Mouse (Mus musculus) cerebellum, adult 2 months (tissue): Measurements from ENCODE around the gene C9. TPM values are rescaled to one million over a fixed set of nuclear protein-coding genes. Genes with fewer than 3 reads are reported as not detected.

Experiments used
- DNase-seq, 2 experiments: peaks; one replicate each; pipeline ENCODE4 v3.0.0; 2021
- H3K27ac ChIP-seq: fragments of 200-500 bp; 2 replicates; pipeline ENCODE4 v1.5.1; 2012; ENCODE audit warnings: low read length, control low read depth, inconsistent platforms; ENCODE audit not compliant: insufficient read depth
- H3K27me3 ChIP-seq: fragments of 200-500 bp; 2 replicates; pipeline ENCODE4 v1.6.1; 2012; ENCODE audit warnings: inconsistent platforms, mild to moderate bottlenecking, low read length, moderate library complexity; ENCODE audit not compliant: control insufficient read depth, insufficient read depth
- H3K4me1 ChIP-seq: fragments of 200-500 bp; 2 replicates; pipeline ENCODE4 v1.6.1; 2011; ENCODE audit warnings: low read length; ENCODE audit not compliant: control insufficient read depth, insufficient read depth
- H3K4me3 ChIP-seq: fragments of 200-500 bp; replicated peaks from 2 replicates; pipeline ENCODE3; 2011; ENCODE audit warnings: mild to moderate bottlenecking, low read depth, low read length, control low read depth; ENCODE audit not compliant: insufficient read depth
- CTCF ChIP-seq: fragments of 200-500 bp; IDR thresholded peaks from 2 replicates; pipeline ENCODE4 v1.5.1; 2011; ENCODE audit warnings: low read depth, mild to moderate bottlenecking, control low read depth, low read length, moderate library complexity, borderline replicate concordance; ENCODE audit not compliant: insufficient read depth
- POLR2A ChIP-seq: fragments of 200-500 bp; IDR thresholded peaks from 2 replicates; pipeline ENCODE4 v1.6.1; 2011; ENCODE audit warnings: low read length, control low read depth, borderline replicate concordance; ENCODE audit not compliant: insufficient read depth
- WGBS: fragments of 180-500 bp; shearing (Covaris S2); methylation state at CpG from one replicate; pipeline ENCODE4 v1.1.7; 2018; 5-methylcytosine and 5-hydroxymethylcytosine counted together
- polyA plus RNA-seq: library from polyadenylated mRNA; depleted of rRNA; stranded (reverse); fragments of >200 nt; gene quantifications from 2 replicates; pipeline ENCODE4 v1.2.3, GENCODE M21; 2012; rRNA removed

C9 gene
- polyA plus RNA-seq, result not detected in 2 replicates

GRCm38 (mm10) chr15:6445135-6445534 is at the start of gene C9:
C9 (plus strand) TSS chr15:6445327.
- Histone ChIP-seq H3K4me3 (no peak within 1 kb of the TSS), H3K4me1 (no peaks in the 10 kb centered on the region), H3K27me3 (no peaks in the 10 kb centered on the region), H3K27ac (no peak within 1 kb of the TSS)
- TF ChIP-seq CTCF (no peak), POLR2A (no peak)
- WGBS, result 77% methylated on average over 2 of the region's 2 CpGs
- DNase-seq, result no peak

- no peak overlapping the region for H3K4me3 ChIP-seq
- DNase-seq, result no peak
- WGBS, result 87% methylated on average over 4 of the region's 4 CpGs
- H3K4me1 ChIP-seq, result no peaks in the 10 kb centered on the region
- H3K27ac ChIP-seq, result no peak overlapping the region
- no peak for TF ChIP-seq CTCF
- TF ChIP-seq POLR2A, result no peak
- H3K27me3 ChIP-seq, result no peaks in the 10 kb centered on the region
Observed at GRCm38 (mm10) chr15:6398211-6398610, 46.9 kb upstream of the C9 start.

- no peak for DNase-seq
- WGBS, result 74% methylated on average over 6 of the region's 6 CpGs
Observed at GRCm38 (mm10) chr15:6398881-6399280, 46.2 kb upstream of the C9 start.

GRCm38 (mm10) chr15:6400115-6400514 is 45.0 kb upstream of the C9 start:
- WGBS, result 86% methylated on average over 8 of the region's 8 CpGs
- TF ChIP-seq CTCF (no peak), POLR2A (no peak)
- H3K4me1 ChIP-seq, result no peaks in the 10 kb centered on the region
- no peaks in the 10 kb centered on the region for H3K27me3 ChIP-seq
- DNase-seq, result no peak
- no peak overlapping the region for H3K27ac ChIP-seq
- no peak overlapping the region for H3K4me3 ChIP-seq

More at GRCm38 (mm10) chr15:6398881-6399280, 46.2 kb upstream of the C9 start:
- H3K27ac ChIP-seq, result no peak overlapping the region
- TF ChIP-seq CTCF (no peak), POLR2A (no peak)
- H3K27me3 ChIP-seq, result no peaks in the 10 kb centered on the region
- H3K4me1 ChIP-seq, result no peaks in the 10 kb centered on the region
- H3K4me3 ChIP-seq, result no peak overlapping the region

- H3K4me1 ChIP-seq, result no peaks in the 10 kb centered on the region
- DNase-seq, result no peak
- no peak overlapping the region for H3K27ac ChIP-seq
- TF ChIP-seq POLR2A, result no peak
- no peak for TF ChIP-seq CTCF
- H3K27me3 ChIP-seq, result no peaks in the 10 kb centered on the region
- WGBS, result 84% methylated on average over 2 of the region's 2 CpGs
- no peak overlapping the region for H3K4me3 ChIP-seq
Observed at GRCm38 (mm10) chr15:6402433-6402832, 42.7 kb upstream of the C9 start.

- Histone ChIP-seq H3K4me1 (no peaks in the 10 kb centered on the region), H3K4me3 (no peak overlapping the region), H3K27ac (no peak overlapping the region), H3K27me3 (no peaks in the 10 kb centered on the region)
- TF ChIP-seq POLR2A (no peak), CTCF (no peak)
- no peak for DNase-seq
- 86% methylated on average over 5 of the region's 5 CpGs for WGBS
Observed at GRCm38 (mm10) chr15:6404172-6404571, 41.0 kb upstream of the C9 start.

- 78% methylated on average over 6 of the region's 6 CpGs for WGBS
- no peaks in the 10 kb centered on the region for H3K27me3 ChIP-seq
- H3K27ac ChIP-seq, result no peak overlapping the region
- TF ChIP-seq CTCF (no peak), POLR2A (no peak)
- no peak for DNase-seq
- no peak overlapping the region for H3K4me3 ChIP-seq
- no peaks in the 10 kb centered on the region for H3K4me1 ChIP-seq
Observed at GRCm38 (mm10) chr15:6406771-6407170, 38.4 kb upstream of the C9 start.

GRCm38 (mm10) chr15:6409031-6409430 is 36.1 kb upstream of the C9 start:
- Histone ChIP-seq H3K4me3 (no peak overlapping the region), H3K27me3 (no peaks in the 10 kb centered on the region), H3K27ac (no peak overlapping the region), H3K4me1 (no peaks in the 10 kb centered on the region)
- WGBS, result 78% methylated on average over 8 of the region's 8 CpGs
- DNase-seq, result no peak
- no peak for TF ChIP-seq CTCF
- no peak for TF ChIP-seq POLR2A
